Mouse (Mus musculus) stomach, postnatal 0 days (tissue): ENCODE data around the gene Gm9837.

Experiments used
- CTCF ChIP-seq: IDR thresholded peaks from 2 replicates; pipeline ENCODE4 v1.5.1; 2016; ENCODE audit warnings: antibody characterized with exemption, low read depth, mild to moderate bottlenecking, moderate library complexity
- EP300 ChIP-seq: optimal IDR thresholded peaks from 2 replicates; pipeline ENCODE3; 2016; ENCODE audit warnings: antibody characterized with exemption

GRCm38 (mm10) chr11:53489421-53489820 is 19.1 kb upstream of the Gm9837 start:
- TF ChIP-seq CTCF, result no peak
- no peak for TF ChIP-seq EP300
